Mouse (Mus musculus) brown adipose tissue, adult 24 weeks (tissue): Measurements from ENCODE around the gene Ttc13. TPM values are rescaled to one million over a fixed set of nuclear protein-coding genes. Genes with fewer than 3 reads are reported as not detected.

ENCODE experiments used
- H3K27ac ChIP-seq: fragments of 200-500 bp; replicated peaks from 2 replicates; pipeline ENCODE4 v1.5.1; 2012; ENCODE audit warnings: low read depth, mild to moderate bottlenecking, low read length
- H3K4me1 ChIP-seq: fragments of 200-500 bp; 2 replicates; pipeline ENCODE4 v1.6.1; 2012; ENCODE audit warnings: low read length, mixed read lengths; ENCODE audit not compliant: control insufficient read depth, insufficient read depth, insufficient read length
- H3K4me3 ChIP-seq: fragments of 200-500 bp; 2 replicates; pipeline ENCODE4 v1.5.1; 2012; ENCODE audit warnings: low read depth, mild to moderate bottlenecking, low read length, moderate library complexity; ENCODE audit not compliant: insufficient read depth
- polyA plus RNA-seq: library from polyadenylated mRNA; stranded (reverse); fragments of >200 nt; gene quantifications from 2 replicates; pipeline ENCODE4 v1.2.4, GENCODE M21; 2012; ENCODE audit not compliant: missing spikeins, insufficient read depth, insufficient read length

Ttc13 gene
- polyA plus RNA-seq, 1 experiment: 18.6 TPM

DNA sequence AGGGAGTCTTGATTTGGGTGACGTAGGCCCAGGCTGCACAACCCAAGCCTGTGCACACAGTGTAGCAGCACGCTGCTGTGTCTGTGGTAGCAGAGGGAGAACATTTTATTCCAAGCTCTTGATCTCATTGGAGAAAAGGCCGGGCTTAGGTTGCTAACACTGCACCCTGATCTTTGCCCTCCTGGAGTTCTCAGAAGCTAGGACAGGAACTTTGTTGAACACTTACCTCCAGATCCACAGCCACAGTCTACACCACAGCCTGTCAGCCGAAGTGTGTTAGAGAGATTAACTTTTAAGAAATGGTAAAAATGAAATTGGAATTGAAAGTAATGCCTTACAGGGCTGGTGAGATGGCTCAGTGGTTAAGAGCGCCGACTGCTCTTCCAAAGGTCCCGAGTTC, 2.5 kb upstream of the Ttc13 start:
- H3K4me3 ChIP-seq: no peak overlapping the region
- H3K4me1 ChIP-seq: peaks cover 3% of the 10 kb centered on the region; the same call in 1 of the 2 replicates
- H3K27ac ChIP-seq: no peak overlapping the region

DNA sequence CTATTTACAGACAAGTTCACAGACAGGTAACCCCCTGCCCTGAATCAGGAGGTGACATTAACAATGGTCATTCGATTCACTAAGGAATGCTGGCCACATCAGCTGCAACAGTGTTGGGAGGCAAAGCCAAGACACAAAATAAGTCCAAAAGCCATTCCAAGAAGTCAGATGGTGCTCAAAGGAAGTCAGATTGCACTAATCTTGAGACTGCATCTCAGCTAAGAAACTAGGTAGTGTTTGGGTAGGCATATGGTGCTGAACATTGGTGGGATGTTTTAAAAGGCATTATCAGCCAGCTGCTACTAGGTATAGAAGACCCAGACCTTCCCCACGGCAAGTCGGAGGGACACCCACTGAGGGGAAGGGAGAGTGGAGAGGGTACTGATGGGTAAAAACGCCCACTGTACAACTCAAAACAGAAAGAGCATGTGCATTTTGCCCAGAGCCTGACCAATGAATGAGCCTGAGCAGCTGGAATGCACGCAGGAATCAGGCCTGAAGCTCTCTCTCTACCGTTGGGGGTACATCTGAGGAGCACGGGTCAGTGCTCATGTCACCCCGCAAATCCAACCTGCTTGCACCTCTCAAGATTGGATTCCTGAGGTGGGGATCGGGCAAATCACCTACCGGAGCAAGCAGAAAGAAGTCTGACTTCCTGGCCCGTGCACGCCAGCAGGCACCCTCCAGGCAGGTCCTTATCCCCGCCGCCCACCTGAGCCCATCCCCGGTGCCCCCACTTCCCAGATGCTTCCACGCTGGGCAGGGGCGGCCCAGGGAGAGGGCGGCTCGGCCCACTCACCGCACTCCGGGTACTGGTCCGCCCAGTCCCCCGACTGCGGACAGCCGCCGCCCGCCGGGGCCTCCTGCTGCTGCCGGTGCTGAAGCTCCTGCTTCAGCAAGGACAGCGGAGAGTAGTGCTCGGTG, 583 bp downstream of the Ttc13 start:
- Histone ChIP-seq H3K27ac (no peak overlapping the region), H3K4me3 (peak overlapping the region; percentile 70), H3K4me1 (peaks cover 3% of the 10 kb centered on the region; the same call in 1 of the 2 replicates)

DNA sequence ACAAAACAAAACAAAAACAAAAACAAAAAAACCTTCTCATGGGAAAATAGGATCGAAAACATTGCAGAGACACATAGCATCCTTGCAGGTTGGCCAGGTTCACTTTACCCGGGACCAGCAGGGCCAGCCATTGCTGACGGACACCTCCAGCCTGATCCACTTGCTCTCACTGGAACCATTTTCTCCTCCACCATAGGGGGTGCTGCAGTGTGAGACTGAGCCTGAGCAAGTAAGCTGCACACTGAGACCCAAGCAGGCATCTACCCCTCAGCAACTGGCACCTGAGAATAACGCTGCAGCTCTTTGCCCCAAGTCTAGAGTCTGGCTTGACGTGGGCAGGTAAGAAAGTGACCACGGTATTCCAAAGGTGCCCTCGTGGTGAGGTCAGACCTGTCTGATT, 1.6 kb downstream of the Ttc13 start:
- Histone ChIP-seq H3K27ac (no peak overlapping the region), H3K4me1 (peaks cover 3% of the 10 kb centered on the region; the same call in 1 of the 2 replicates), H3K4me3 (peak overlapping the region; percentile 70; the same call in 1 of the 2 replicates)

DNA sequence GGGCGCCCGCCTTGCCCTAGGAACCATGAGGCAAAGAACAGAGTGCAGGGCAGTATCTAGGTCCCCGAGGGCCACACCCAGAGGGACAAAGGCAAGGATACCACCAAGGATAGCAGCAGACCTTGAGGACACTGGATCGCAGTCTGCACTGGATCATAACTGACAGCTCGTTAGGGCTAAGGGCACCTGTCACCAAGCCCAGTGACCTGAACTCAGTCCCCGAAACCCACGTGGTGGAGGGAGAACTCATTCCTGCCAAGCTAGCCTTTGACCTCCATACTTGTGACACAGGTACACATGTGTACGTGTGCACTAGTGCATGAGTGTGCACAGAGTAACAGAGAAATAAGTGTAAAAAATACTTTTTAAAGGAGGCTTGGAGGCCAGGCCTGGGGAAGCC, 6.0 kb downstream of the Ttc13 start:
- Histone ChIP-seq H3K4me3 (no peak overlapping the region), H3K4me1 (no peaks in the 10 kb centered on the region), H3K27ac (no peak overlapping the region)

DNA sequence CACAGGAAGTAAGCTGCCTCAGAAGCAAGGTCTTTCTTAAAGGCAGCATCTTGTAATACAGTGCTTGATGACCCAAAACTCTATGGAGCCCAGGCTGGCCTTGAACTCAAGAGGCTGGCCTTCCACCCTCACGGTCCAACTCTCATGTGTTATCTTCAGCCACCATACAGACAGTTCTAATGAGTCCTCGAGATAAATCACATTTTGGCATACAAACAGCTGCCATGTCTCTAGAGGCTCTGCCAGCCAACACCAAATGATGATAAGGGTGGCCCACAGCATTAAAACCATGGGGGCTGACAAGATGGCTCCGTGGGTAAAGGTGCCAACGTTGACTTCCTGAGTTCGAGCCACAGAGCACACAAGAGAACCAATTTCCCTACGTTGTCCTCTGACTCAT, 8.6 kb downstream of the Ttc13 start:
- Histone ChIP-seq H3K4me1 (no peaks in the 10 kb centered on the region), H3K27ac (no peak overlapping the region), H3K4me3 (no peak overlapping the region)

DNA sequence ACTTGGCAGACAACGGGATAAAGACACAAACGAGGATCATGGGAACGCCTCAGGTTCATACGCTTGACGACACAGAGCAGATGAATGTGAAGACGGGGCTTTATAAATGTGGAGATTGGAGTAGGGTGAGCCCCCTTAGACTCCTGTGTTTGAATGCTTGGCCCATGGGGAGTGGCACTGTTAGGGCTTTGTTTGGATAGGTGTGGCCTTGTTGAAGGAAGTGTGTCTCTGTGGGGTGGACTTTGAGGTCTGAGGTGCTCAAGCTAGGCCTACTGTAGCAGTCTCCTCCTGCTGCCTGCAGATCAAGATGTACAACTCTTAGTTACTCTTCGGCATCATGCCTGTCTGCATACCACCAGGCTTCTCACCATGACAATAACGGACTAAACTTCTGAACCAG, 16.0 kb downstream of the Ttc13 start:
- Histone ChIP-seq H3K4me1 (peaks cover 4% of the 10 kb centered on the region; the same call in 1 of the 2 replicates), H3K4me3 (no peak overlapping the region), H3K27ac (no peak overlapping the region)

DNA sequence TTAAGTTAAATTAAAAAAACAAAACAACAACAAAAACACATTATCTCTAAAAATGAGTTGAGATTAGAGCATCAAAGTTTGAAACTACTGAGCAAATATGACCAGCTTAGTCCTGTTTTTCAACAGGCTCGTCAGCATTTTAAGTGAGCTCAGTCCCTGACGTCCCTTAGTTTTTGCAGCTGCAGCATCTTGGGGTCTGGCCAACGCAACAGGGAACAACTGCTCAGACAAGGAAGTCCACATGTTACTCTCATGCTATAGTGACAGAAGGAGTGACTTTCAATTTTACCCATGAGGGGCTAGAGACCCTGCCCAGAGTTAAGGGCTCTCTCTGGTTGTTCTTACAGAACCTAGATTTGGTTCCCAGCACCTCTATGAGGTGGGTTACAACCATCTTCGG, 17.4 kb downstream of the Ttc13 start:
- no peak overlapping the region for H3K4me3 ChIP-seq
- H3K4me1 ChIP-seq: peaks cover 12% of the 10 kb centered on the region; the same call in 1 of the 2 replicates
- H3K27ac ChIP-seq: no peak overlapping the region

DNA sequence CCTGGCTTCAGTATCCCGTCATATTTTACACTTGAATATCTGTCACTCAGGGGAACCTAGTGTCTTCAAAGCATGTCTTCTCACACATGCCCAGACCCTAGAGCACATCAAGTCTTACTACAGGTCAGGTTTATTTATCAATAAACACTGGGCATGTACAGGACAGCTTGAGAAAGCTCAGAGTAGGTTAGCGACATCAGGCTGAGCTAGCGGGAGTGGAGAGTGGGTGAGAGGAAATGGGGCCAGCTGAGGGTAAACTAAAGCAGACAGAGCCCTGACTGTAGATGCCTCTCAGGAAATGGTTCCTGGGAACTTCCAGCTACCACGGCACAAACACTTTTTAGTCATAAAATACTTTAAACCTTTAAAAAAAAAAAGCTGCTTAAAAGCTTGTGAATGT, 18.3 kb downstream of the Ttc13 start:
- no peak overlapping the region for H3K27ac ChIP-seq
- H3K4me1 ChIP-seq: peaks cover 12% of the 10 kb centered on the region; the same call in 1 of the 2 replicates
- H3K4me3 ChIP-seq: no peak overlapping the region

DNA sequence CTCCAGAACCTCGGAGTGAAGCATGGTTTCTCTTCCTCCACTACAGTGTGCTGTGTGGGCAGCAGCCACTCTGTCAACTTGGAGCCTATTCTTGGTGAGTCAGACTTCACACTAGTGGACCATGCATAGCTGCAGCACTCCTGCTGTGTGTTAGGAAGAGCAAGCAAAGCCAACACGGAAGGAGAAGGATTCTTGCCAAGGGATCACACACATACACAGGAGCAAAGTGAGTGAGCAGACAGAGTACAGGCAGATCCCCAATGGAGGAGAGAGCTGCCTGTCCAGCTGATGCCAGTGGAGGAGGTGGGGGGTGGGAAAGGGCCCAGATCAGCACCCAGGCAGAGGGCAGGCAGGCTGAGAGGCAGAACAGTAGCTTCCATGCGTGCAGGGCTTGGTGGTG, 19.6 kb downstream of the Ttc13 start:
- Histone ChIP-seq H3K4me3 (no peak overlapping the region), H3K4me1 (peaks cover 12% of the 10 kb centered on the region; the same call in 1 of the 2 replicates), H3K27ac (no peak overlapping the region)

DNA sequence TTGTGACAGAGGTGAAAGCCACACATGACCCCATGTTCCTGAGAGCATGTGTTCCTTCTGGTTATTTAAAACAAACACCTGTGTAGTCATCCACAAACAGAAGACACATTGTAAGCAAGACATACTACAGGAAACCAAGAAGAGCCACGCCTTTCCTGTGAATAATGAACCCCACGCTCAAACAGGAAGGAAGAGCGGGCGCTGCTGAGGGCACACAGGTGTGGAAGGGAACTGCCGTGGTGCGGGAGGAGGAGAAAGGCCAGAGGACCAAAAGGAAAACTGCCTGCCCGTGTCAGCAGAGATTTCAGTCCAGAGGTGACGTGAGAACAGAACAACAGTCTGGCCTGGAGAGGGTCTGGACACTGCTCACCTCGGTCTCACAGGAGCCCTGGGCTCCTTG, 20.8 kb downstream of the Ttc13 start:
- no peak overlapping the region for H3K27ac ChIP-seq
- H3K4me3 ChIP-seq: no peak overlapping the region
- H3K4me1 ChIP-seq: peaks cover 12% of the 10 kb centered on the region; the same call in 1 of the 2 replicates

DNA sequence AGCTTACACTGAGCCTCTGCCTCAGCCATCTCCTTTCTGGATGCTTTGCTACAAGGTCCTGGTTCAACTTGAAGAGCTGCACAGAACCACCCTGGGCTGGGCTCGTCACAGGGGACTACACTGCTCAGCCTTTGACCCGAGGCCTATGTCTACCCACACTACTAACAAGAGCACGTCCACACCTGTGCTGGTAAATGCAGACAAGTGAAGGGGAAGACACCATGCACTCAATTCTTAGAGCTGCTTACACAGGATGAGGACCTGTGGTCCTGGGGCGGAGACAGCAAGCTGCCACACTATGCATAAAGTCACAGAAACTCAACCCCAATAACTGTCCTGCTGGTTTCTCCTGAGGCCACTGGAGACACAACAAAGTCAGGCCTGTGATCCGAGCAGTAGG, 21.5 kb downstream of the Ttc13 start:
- no peak overlapping the region for H3K27ac ChIP-seq
- no peak overlapping the region for H3K4me3 ChIP-seq
- H3K4me1 ChIP-seq: peaks cover 12% of the 10 kb centered on the region; the same call in 1 of the 2 replicates

DNA sequence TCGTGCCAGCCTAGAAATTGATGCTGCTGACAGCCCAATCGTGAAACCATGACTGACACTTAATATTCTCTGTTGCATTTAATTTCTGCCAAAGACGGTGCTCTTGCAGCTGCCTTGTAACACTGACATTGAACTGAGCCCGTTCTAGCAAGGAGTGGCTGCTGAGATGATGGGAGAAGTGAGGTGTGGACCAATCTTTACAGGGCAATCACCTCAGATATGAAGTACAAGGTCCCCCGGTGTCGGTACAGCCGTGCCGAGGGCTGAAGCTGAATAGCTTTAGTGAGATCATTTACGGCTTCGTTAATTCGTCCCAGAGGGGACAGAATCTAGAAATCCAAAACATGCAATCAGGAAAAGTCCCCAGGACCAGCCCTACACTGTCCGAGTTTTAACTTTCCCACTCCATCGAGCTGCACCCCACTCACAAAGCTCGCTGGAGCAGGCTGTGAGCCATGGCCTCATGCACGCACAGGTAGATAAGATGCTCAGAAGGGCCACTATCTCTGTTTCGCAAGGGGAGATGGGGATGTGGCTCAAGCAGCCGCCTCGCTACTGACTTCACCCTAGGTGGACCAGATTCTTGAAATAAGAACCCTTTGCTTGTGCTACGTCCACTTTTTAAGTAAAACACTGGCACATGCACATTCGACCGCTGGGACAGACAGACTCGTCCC, 26.2 kb downstream of the Ttc13 start:
- Histone ChIP-seq H3K4me3 (no peak overlapping the region), H3K27ac (no peak overlapping the region), H3K4me1 (peaks cover 6% of the 10 kb centered on the region; the same call in 1 of the 2 replicates)

DNA sequence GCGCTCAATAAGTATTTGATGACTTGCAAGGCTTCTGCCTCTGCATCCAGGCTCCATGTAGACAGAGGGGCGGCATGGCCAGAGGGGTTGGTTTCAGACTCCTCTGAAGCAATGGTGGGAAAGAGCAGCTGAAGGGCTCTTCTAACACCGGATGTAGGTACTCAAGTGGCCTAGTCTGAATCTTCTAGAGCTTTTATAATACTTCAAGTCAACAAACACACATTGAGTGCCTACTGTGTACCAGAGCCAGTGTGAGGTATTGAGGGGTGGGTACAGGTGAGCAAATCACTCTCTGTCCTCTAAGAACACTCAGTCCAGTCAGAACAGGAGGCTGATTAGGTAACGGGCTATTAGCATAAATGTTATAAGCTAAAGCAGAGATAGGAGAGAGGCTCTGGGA, 30.1 kb downstream of the Ttc13 start:
- Histone ChIP-seq H3K4me3 (no peak overlapping the region), H3K27ac (no peak overlapping the region), H3K4me1 (no peaks in the 10 kb centered on the region)

DNA sequence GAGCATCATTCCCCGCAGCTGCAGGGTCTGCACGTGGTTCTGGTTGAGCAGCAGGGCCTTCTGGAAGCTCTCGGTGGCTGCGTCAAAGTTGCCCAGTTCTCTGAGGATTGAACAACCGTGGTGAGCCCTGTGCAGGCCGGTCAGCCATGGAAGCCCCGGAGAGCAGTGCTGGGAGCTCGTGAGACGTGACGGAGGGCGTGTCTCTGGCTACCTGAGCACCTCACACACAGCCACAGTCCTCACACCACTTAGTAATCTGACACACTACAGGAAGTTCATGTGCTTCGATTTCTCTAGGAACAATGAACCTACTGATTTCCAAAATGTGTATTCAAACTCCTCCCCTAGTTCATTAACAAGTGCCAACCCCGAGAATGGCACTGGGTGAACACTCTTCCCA, 32.9 kb downstream of the Ttc13 start:
- H3K27ac ChIP-seq: no peak overlapping the region
- H3K4me1 ChIP-seq: no peaks in the 10 kb centered on the region
- no peak overlapping the region for H3K4me3 ChIP-seq

DNA sequence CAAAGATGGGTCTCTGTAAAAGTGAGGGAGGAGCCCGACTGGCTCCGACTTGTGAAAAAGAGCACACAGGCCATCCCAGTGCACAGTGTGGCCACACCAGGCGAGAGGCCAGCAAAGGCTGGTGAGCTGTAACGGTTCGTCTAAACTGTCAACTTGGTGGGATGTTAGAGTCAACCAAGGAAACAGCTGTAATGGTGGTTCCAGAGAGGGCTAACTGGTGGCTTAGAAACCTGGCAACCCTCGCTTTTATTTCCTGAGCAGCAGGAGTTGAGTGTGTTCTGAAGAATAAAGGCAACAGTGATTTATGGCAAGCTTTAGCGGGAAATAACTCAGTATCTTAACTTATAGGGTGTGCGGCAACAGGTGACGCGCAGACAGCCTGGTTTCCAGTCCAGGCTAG, 39.6 kb downstream of the Ttc13 start:
- no peaks in the 10 kb centered on the region for H3K4me1 ChIP-seq
- no peak overlapping the region for H3K4me3 ChIP-seq
- no peak overlapping the region for H3K27ac ChIP-seq
